Mouse (Mus musculus) cortical plate, adult 2 months (tissue): ENCODE results near the gene Agmo.

Source experiments
- CTCF ChIP-seq: fragments of 200-500 bp; IDR thresholded peaks from 2 replicates; pipeline ENCODE4 v1.5.1; 2011; ENCODE audit warnings: mild to moderate bottlenecking, control low read depth, low read length; ENCODE audit not compliant: insufficient read depth; ENCODE audit errors: extremely low read depth
- POLR2A ChIP-seq: fragments of 200-500 bp; IDR thresholded peaks from 2 replicates; pipeline ENCODE4 v1.6.1; 2011; ENCODE audit warnings: mild to moderate bottlenecking, low read length, control low read depth; ENCODE audit not compliant: insufficient read depth; ENCODE audit errors: extremely low read depth

GRCm38 (mm10) chr12:37231119-37231518, 10.3 kb upstream of the Agmo start:
- no peak for TF ChIP-seq POLR2A
- no peak for TF ChIP-seq CTCF
